In the genomic region with DNA sequence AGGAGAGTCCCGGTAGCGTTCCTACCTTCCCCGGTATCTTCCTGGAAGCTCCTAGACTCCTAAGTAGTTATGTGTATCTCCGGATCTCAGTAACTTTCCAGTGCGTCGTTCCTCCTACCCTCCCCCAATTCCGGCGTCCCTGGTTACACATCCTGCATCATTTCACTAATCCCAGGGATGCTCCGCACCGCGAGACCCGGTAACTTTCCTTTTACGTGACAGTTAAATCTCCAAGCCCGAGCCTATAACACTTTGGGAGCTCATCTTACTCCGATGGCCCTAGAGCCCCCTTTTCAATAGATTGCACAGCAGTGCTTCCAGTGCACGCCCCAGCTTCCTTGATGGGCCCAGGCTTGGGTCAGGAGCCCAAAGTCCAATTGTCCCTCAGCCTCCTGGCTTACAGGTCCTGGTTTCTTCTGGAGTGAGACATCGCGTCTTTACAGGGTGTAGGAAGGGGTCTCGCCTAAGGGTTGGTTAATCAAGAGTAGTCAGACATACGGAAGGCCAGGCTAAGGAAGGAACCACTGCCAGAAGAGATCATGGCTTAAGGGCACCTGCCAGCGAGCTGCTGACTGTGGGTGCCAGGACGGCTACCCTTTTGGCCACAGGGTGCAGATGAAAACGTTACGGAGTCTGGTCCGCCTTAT, we compare ENCODE assay signal across 8 mouse cellular contexts. TPM values are rescaled to one million over a fixed set of nuclear protein-coding genes. Genes with fewer than 3 reads are reported as not detected.
DNase-seq lines count a peak whose midpoint lies in the region; ATAC-seq lines count a peak whose summit lies in the region.

No protein-coding gene starts in this region.

- ATAC-seq in kidney, embryonic 14.5 days (ENCODE audit: low FRiP score, low TSS enrichment) = peak; percentile 33
- ATAC-seq in limb, embryonic 15.5 days (ENCODE audit: insufficient number of reproducible peaks, low FRiP score, low TSS enrichment, low read depth) = 0 out of 2 replicates have a peak, but pooled peaks have one; percentile 0
- ATAC-seq in midbrain, embryonic 14.5 days (ENCODE audit: low FRiP score, low TSS enrichment) = peak; percentile 11

- H3K27me3 ChIP-seq in kidney, embryonic 14.5 days (ENCODE audit: control insufficient read depth, insufficient read depth, low read length) = no peaks in the 10 kb centered on the region
- H3K27me3 ChIP-seq in limb, embryonic 15.5 days = no peaks in the 10 kb centered on the region
- H3K27me3 ChIP-seq in midbrain, embryonic 14.5 days (ENCODE audit: control insufficient read depth, insufficient read depth, low read length) = no peaks in the 10 kb centered on the region

- no peaks in the 10 kb centered on the region for H3K9me3 ChIP-seq in kidney, embryonic 14.5 days (ENCODE audit: control insufficient read depth, low read length)
- H3K9me3 ChIP-seq in limb, embryonic 15.5 days = no peaks in the 10 kb centered on the region
- H3K9me3 ChIP-seq in midbrain, embryonic 14.5 days (ENCODE audit: control insufficient read depth, low read length) = no peaks in the 10 kb centered on the region

- peak overlapping the region; percentile 39 for H3K27ac ChIP-seq in kidney, embryonic 14.5 days (ENCODE audit: low read depth, low read length)
- peak overlapping the region; percentile 84 for H3K27ac ChIP-seq in limb, embryonic 15.5 days
- H3K27ac ChIP-seq in midbrain, embryonic 14.5 days (replicated peaks; ENCODE audit: low read depth, low read length) = peak overlapping the region; percentile 75

- H3K4me3 ChIP-seq in kidney, embryonic 14.5 days (ENCODE audit: low read length) = peak overlapping the region; percentile 50
- H3K4me3 ChIP-seq in limb, embryonic 15.5 days = peak overlapping the region; percentile 74
- peak overlapping the region; percentile 64 for H3K4me3 ChIP-seq in midbrain, embryonic 14.5 days (replicated peaks; ENCODE audit: low read depth, low read length)

- H3K9ac ChIP-seq in kidney, embryonic 14.5 days (ENCODE audit: low read depth, low read length) = peak overlapping the region; percentile 44
- H3K9ac ChIP-seq in limb, embryonic 15.5 days = peak overlapping the region; percentile 44
- H3K9ac ChIP-seq in midbrain, embryonic 14.5 days (replicated peaks; ENCODE audit: low read length) = peak overlapping the region; percentile 36

- H3K4me2 ChIP-seq in kidney, embryonic 14.5 days (replicated peaks; ENCODE audit: low read depth, low read length) = peak overlapping the region; percentile 96
- peak overlapping the region; percentile 98 for H3K4me2 ChIP-seq in limb, embryonic 15.5 days
- H3K4me2 ChIP-seq in midbrain, embryonic 14.5 days (ENCODE audit: low read length) = peak overlapping the region; percentile 89

- WGBS in kidney, embryonic 14.5 days = under 1% methylated on average over 25 of the region's 25 CpGs
- WGBS in limb, embryonic 15.5 days = under 1% methylated on average over 25 of the region's 25 CpGs
- WGBS in midbrain, embryonic 14.5 days = 0% methylated on average over 25 of the region's 25 CpGs

- H3K36me3 ChIP-seq in kidney, embryonic 14.5 days (ENCODE audit: control insufficient read depth, insufficient read depth, low read length) = peaks cover 16% of the 10 kb centered on the region; the same call in 1 of the 2 replicates
- H3K36me3 ChIP-seq in limb, embryonic 15.5 days = peaks cover 31% of the 10 kb centered on the region
- H3K36me3 ChIP-seq in midbrain, embryonic 14.5 days (ENCODE audit: control insufficient read depth, insufficient read depth, low read length) = peaks cover 27% of the 10 kb centered on the region

- 0 out of 2 replicates have a peak, but pooled peaks cover 4% of the 10 kb centered on the region for H3K4me1 ChIP-seq in kidney, embryonic 14.5 days (ENCODE audit: control insufficient read depth, insufficient read depth, low read length)
- peaks cover 17% of the 10 kb centered on the region for H3K4me1 ChIP-seq in limb, embryonic 15.5 days
- no peaks in the 10 kb centered on the region for H3K4me1 ChIP-seq in midbrain, embryonic 14.5 days (ENCODE audit: control insufficient read depth, insufficient read depth, low read length)

- DNase-seq in urinary bladder, postnatal 25 days (ENCODE audit: low spot score) = peak; percentile 31
- DNase-seq in urinary bladder, postnatal 4 days (ENCODE audit: low spot score in 2 of 2) = no peak
- DNase-seq in embryo, embryonic 10 days (ENCODE audit: low spot score) = peak; percentile 53
- peak; percentile 48 for DNase-seq in heart, adult 8-10 months (ENCODE audit: low spot score)
- DNase-seq in midbrain, embryonic 14.5 days = peak; percentile 73
- DNase-seq in yolk sac, embryonic 10.5 days (ENCODE audit: low spot score) = peak; percentile 75

RNA-seq across cellular contexts. Expression of a gene that starts 0.7 kb away (rescaled TPM):
- total RNA-seq in heart, adult 8-10 months (2022) = 1 to 10 TPM; 8.8 to 9.8 (median 9.6) TPM
- polyA plus RNA-seq in kidney, embryonic 14.5 days (2014; fragmentation: Nextera tagmentation; extraction: Ambion mirVana) = 21.0 and 25.6 TPM in 2 replicates
- 21.8 and 23.5 TPM in 2 replicates for polyA plus RNA-seq in limb, embryonic 15.5 days (2015; fragmentation: Nextera tagmentation; extraction: Ambion mirVana)
- 26.4 and 31.1 TPM in 2 replicates for polyA plus RNA-seq in midbrain, embryonic 14.5 days (2014; fragmentation: Nextera tagmentation; extraction: Ambion mirVana)

RNA-seq across cellular contexts. Expression of a gene that starts 15.6 kb away (rescaled TPM):
- total RNA-seq in heart, adult 8-10 months (2022) = 10 to 100 TPM; 20.6 to 24.2 (median 23.3) TPM
- polyA plus RNA-seq in kidney, embryonic 14.5 days (2014; fragmentation: Nextera tagmentation; extraction: Ambion mirVana) = 29.3 and 39.9 TPM in 2 replicates
- 50.8 and 53.3 TPM in 2 replicates for polyA plus RNA-seq in limb, embryonic 15.5 days (2015; fragmentation: Nextera tagmentation; extraction: Ambion mirVana)
- 76.7 and 78.9 TPM in 2 replicates for polyA plus RNA-seq in midbrain, embryonic 14.5 days (2014; fragmentation: Nextera tagmentation; extraction: Ambion mirVana)

RNA-seq across cellular contexts. Expression of a gene that starts 23.0 kb away (rescaled TPM):
- 10 to 100 TPM; 24.2 to 30.9 (median 29.6) TPM for total RNA-seq in heart, adult 8-10 months (2022)
- polyA plus RNA-seq in kidney, embryonic 14.5 days (2014; fragmentation: Nextera tagmentation; extraction: Ambion mirVana) = 27.9 and 47.9 TPM in 2 replicates
- polyA plus RNA-seq in limb, embryonic 15.5 days (2015; fragmentation: Nextera tagmentation; extraction: Ambion mirVana) = 43.7 and 45.9 TPM in 2 replicates
- polyA plus RNA-seq in midbrain, embryonic 14.5 days (2014; fragmentation: Nextera tagmentation; extraction: Ambion mirVana) = 53.0 and 80.8 TPM in 2 replicates

RNA-seq across cellular contexts. Expression of a gene that starts 45.2 kb away (rescaled TPM):
- under 1 TPM in 1 of 4 experiments, not detected in 3; 0.16 TPM for total RNA-seq in heart, adult 8-10 months (2022)
- not detected in 2 replicates for polyA plus RNA-seq in kidney, embryonic 14.5 days (2014; fragmentation: Nextera tagmentation; extraction: Ambion mirVana)
- polyA plus RNA-seq in limb, embryonic 15.5 days (2015; fragmentation: Nextera tagmentation; extraction: Ambion mirVana) = not detected in 2 replicates
- polyA plus RNA-seq in midbrain, embryonic 14.5 days (2014; fragmentation: Nextera tagmentation; extraction: Ambion mirVana) = 0.18 and 0.58 TPM in 2 replicates

RNA-seq across cellular contexts. Expression of a gene that starts 48.4 kb away (rescaled TPM):
- total RNA-seq in heart, adult 8-10 months (2022) = 1 to 10 TPM; 2.6 to 4.7 (median 4.1) TPM
- polyA plus RNA-seq in kidney, embryonic 14.5 days (2014; fragmentation: Nextera tagmentation; extraction: Ambion mirVana) = 3.7 and 4.4 TPM in 2 replicates
- polyA plus RNA-seq in limb, embryonic 15.5 days (2015; fragmentation: Nextera tagmentation; extraction: Ambion mirVana) = 5.6 and 6.2 TPM in 2 replicates
- 3.2 and 3.9 TPM in 2 replicates for polyA plus RNA-seq in midbrain, embryonic 14.5 days (2014; fragmentation: Nextera tagmentation; extraction: Ambion mirVana)

Comparison
In these comparisons a context has a peak if more than half of its experiments do, and no peak if none do; other contexts are left out.
1. DNase-seq: peak in urinary bladder, postnatal 25 days (single experiment), embryo, embryonic 10 days (single experiment), heart, adult 8-10 months (single experiment), midbrain, embryonic 14.5 days (single experiment) and yolk sac, embryonic 10.5 days (single experiment); none in urinary bladder, postnatal 4 days (0 of 2).
2. Peak in every context shown above with its lines, with median percentiles within 50 percentile points of each other: ATAC-seq, H3K27ac ChIP-seq, H3K4me2 ChIP-seq, H3K4me3 ChIP-seq and H3K9ac ChIP-seq.